Mouse (Mus musculus) lung, postnatal 4 days (tissue): ENCODE results near the gene Mcemp1.

Source experiments
- DNase-seq, 2 experiments: peaks; one replicate each; pipeline ENCODE4 v3.0.0; 2021

Gene Mcemp1

GRCm38 (mm10) chr8:3674671-3675070, 9.1 kb downstream of the Mcemp1 start:
- no peak for DNase-seq

GRCm38 (mm10) chr8:3676131-3676992, 10.8 kb downstream of the Mcemp1 start, which contains the start of gene Trappc5:
TSS of gene Trappc5 (plus strand) at chr8:3676299.
- DNase-seq: peak; percentile 96

GRCm38 (mm10) chr8:3676993-3677579, 11.5 kb downstream of the Mcemp1 start:
- no peak for DNase-seq

GRCm38 (mm10) chr8:3678831-3679230, 13.3 kb downstream of the Mcemp1 start:
- no peak for DNase-seq

GRCm38 (mm10) chr8:3679236-3679635, 13.7 kb downstream of the Mcemp1 start:
- no peak for DNase-seq

- DNase-seq: no peak
Observed at GRCm38 (mm10) chr8:3679656-3680055, 14.1 kb downstream of the Mcemp1 start.

GRCm38 (mm10) chr8:3682435-3682834, 16.9 kb downstream of the Mcemp1 start:
- no peak for DNase-seq

- DNase-seq: no peak
Observed at GRCm38 (mm10) chr8:3683408-3684176, 18.0 kb downstream of the Mcemp1 start.

GRCm38 (mm10) chr8:3684530-3684929, 19.0 kb downstream of the Mcemp1 start:
- DNase-seq: no peak

GRCm38 (mm10) chr8:3685422-3685821, 19.9 kb downstream of the Mcemp1 start:
- DNase-seq: no peak

GRCm38 (mm10) chr8:3687537-3687936, 22.0 kb downstream of the Mcemp1 start:
- no peak for DNase-seq

- DNase-seq: peak in 1 of 2 experiments; percentile 21
Observed at GRCm38 (mm10) chr8:3690774-3691173, 25.2 kb downstream of the Mcemp1 start.

- no peak for DNase-seq
Observed at GRCm38 (mm10) chr8:3694121-3694520, 28.6 kb downstream of the Mcemp1 start, which contains the start of gene Fcer2a. TSS of gene Fcer2a (minus strand) at chr8:3694175.

GRCm38 (mm10) chr8:3701491-3701890, 35.9 kb downstream of the Mcemp1 start:
- no peak for DNase-seq

GRCm38 (mm10) chr8:3705711-3706110, 40.2 kb downstream of the Mcemp1 start:
- peak in 1 of 2 experiments; percentile 16 for DNase-seq

- DNase-seq: no peak
Observed at GRCm38 (mm10) chr8:3707611-3708010, 42.1 kb downstream of the Mcemp1 start.

- DNase-seq: no peak
Observed at GRCm38 (mm10) chr8:3710312-3710711, 44.8 kb downstream of the Mcemp1 start.

- no peak for DNase-seq
Observed at GRCm38 (mm10) chr8:3711646-3712045, 46.1 kb downstream of the Mcemp1 start.

- DNase-seq: no peak
Observed at GRCm38 (mm10) chr8:3717321-3717954, 51.9 kb downstream of the Mcemp1 start.

- DNase-seq: peak; percentile 75 to 81
Observed at GRCm38 (mm10) chr8:3718559-3718958, 53.0 kb downstream of the Mcemp1 start.
